Mouse (Mus musculus): Measurements from ENCODE around the gene Foxo6.

GRCm38 (mm10) chr4:120313309-120313708 lies 26.2 kb upstream of the Foxo6 start:
- TF ChIP-seq CTCF (IDR thresholded peaks at IDR 0.05; ENCODE audit: extremely low read depth, insufficient read depth, insufficient read length, insufficient replicate concordance) = no peak
- no peak for TF ChIP-seq POLR2A (IDR thresholded peaks at IDR 0.05; ENCODE audit: low read depth, low read length)

Data from spleen, adult 2 months (tissue).